Mouse (Mus musculus): ENCODE data around the gene Ctrc. TPM values are rescaled to one million over a fixed set of nuclear protein-coding genes. Genes with fewer than 3 reads are reported as not detected.

The Ctrc gene
- polyA plus RNA-seq, 1 experiment, result not detected

DNA sequence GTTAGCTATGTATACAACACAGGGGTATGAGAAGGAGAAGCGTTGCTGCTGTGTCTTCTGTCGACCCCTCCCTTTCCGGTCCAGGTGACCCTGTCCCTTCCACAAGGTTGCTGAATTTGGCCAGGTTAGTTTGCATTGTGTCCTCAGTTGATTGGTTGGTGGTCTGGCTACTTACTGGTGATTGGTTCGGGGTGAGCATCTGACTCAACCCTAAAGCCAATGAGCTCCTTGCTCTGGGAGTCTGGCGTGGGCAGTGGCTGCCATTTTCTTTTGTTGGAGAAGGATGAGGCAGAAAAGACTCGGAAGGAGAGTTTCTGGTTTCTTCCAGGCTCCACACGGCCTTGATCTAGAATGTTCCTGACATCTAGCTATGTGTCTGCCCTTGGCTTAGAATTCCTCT lies 26.8 kb downstream of the Ctrc start:
- DNase-seq (ENCODE audit: low spot score), result no peak

DNA sequence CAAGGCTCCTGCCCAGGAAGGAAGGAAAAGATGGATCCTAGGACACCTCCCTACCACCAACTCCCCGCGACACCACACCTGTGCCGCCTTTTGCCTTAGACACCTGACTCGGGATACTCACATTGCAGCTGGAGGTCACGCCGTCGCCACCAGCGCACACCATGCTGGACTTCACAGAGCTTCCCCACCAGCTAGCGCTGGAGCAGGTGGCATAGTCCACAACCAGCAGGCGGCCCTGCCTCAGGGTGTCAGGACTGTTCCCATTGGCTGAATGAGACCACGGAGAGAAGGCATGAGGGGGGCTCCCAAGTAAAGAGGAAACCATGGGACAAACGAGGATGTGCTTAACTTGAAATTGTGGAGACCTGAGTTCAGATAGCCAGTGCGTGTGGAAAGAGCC lies 27.3 kb downstream of the Ctrc start:
- DNase-seq (ENCODE audit: low spot score), result no peak

DNA sequence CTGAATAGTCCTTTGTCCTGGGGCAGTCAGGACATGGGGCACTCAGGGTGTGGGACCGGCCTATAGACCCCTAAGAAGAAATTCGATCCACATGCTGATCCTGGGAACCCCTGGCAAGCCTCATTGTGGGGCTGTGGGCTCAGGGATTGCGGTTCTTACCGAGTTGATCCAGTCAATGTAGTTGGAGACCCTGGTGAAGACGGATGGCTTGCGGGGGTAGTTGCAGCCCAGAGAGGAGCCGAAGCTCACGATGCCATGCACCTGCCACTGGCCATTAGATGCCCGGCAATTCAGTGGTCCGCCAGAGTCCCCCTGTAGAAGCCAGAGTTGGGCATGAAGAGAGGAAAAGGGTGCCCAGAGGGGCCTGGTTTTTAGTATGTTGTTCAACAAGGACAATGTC lies 28.5 kb downstream of the Ctrc start:
- DNase-seq (ENCODE audit: low spot score), result no peak

DNA sequence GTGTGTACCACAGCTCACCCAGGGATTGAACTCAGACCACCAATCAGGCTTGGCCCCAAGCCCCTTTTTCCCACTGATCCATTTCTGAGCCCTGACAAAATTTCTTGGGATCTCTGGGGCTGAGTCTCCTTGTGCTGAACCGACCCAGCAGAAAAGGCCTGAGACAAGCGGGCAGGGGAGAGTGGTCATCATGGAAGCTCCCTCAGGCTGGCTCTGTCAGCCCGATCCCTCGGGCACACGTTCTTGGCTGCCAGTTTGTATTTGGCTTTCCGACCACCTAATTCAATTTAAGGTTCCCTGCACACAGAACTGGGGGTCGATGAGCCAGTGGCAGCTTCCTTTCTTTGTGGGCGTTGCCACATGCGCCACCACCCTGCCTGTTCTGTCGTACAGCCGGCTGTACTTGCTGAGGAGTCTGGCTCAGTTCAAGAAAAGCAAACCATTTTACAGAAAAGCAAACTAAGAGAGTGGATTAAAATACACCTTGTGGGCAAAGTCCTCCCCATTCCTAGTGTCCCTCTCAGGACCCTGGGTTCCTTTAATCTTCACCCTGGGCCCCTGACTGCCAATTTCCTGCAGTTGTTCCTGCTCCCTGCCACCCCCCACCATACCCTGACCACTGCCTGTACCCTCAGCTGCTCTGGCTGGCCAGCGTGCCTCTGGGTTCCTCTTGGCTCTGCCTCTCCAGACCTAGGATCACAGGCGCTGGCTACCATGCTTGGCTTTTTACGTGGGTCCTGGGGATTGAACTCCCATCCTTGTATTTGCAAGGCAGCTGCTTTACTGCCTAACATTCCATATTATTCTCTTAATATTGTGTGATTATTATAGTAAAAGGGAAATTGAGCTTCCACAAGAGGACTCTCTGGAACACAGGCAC lies 29.1 kb downstream of the Ctrc start:
- no peak for DNase-seq (ENCODE audit: low spot score)

DNA sequence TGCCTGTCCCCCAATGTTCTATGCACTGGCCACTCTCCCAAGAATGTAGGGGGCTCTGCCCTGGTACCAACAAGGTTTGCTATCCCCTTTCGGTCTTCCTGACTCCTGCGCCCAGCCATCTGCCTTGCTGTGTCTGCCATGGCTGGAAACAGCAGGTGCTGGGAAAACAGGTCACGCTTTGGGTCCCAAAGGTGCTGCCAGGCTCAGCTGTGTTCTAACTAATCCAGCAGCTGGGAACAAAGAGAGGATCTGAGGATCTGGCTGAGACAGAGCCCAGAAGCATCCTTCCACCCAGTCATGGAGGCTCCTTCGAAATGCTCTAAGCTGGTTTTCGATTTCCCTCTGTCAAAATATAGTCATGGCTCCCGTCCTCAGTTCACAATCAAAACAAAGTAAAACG lies 29.9 kb downstream of the Ctrc start:
- no peak for DNase-seq (ENCODE audit: low spot score)

DNA sequence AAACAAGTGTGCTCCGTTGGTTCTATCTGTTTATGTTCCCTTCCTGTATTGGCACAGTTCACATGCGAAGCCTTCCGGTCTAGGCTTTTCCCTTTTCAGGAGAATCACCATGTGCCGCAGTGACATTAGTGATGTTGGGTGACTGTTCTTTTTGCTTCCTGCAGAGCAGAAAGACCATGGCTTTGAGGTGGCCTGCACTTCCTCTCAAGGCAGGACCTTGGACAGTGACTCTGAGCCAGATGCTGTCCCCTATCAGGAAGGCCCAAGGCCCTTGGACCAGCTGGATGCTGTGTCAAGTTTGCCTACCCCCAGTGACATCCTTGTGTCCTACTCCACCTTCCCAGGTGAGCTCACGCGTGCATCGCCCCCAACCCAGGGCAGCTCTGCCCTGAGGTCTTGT lies 34.8 kb downstream of the Ctrc start:
- no peak for DNase-seq (ENCODE audit: low spot score)

GRCm38 (mm10) chr4:141810975-141811374 lies 35.2 kb downstream of the Ctrc start:
- no peak for DNase-seq (ENCODE audit: low spot score)

DNA sequence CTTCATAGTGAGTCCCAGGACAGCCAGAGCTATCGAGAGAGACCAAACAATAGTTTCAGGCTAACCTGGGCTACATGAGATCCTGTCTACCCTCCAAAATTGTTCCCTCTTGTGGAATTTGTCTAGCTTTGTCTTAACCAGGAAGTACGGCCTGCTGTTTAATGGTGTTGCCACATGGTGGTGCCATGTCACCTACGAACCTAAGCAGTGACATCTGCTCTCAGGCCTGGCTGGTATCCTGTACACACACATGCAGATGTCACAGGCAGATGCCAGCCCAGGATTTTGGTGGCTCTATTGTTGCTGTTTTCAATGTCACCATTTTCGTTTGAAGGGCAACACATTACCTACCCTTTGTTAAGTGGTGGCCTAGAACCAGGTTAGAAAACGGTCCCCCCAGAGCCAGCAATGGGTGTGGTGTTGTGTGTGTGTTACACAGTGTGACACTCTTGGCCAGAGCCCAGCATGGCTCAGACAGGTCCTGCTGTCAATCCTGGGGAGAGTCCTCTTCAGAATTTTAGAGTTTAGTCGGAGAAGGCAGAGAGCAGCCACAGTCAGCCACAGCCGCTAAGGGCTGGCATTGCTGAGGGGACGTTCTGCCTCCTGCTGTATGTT lies 36.2 kb downstream of the Ctrc start:
- DNase-seq (ENCODE audit: low spot score), result no peak

DNA sequence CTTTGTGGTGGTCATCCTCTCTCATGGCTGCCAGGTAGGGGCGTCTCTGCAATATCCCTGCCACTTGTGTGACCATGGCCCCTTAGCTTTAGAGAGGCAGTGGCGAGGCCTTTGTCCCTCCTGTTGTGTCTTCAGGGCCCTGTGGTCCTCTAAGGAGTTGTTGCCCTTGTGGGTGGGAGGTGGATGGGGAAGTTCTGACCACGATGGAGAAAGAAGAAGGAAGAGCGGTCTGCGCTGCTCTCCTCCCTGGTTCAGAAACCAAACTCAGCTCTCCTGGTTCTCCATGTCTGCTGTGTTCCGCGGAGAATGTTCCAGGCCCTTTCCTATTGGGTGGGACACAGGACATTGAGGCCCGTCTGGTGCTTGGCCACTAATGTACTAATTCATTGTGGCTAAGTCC lies 40.3 kb downstream of the Ctrc start:
- no peak for DNase-seq (ENCODE audit: low spot score)

GRCm38 (mm10) chr4:141804105-141804504 lies 42.1 kb downstream of the Ctrc start:
- no peak for DNase-seq (ENCODE audit: low spot score)

DNA sequence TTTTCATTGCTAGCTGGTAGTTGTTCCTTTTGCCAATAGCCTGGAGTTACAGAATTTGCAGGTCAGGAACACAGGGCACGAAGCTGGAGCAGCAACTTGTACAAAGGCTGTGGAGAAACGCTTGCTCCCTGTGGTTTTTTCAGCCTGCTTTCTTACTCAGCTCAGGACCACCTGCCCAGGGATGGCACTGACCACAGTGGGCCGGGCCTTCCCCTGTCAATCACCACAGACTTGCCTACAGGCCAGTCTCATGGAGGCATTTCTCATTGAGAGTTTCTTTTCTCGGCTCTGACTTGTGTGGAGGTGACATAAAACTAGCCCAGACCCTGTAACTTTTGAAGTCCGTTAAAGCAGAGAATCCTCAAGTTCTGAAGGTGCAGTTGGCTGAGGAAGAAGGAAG lies 48.6 kb downstream of the Ctrc start:
- no peak for DNase-seq (ENCODE audit: low spot score)

- DNase-seq (ENCODE audit: low spot score), result no peak
Observed at GRCm38 (mm10) chr4:141796954-141797353, 49.2 kb downstream of the Ctrc start.

GRCm38 (mm10) chr4:141796356-141796755 lies 49.8 kb downstream of the Ctrc start:
- no peak for DNase-seq (ENCODE audit: low spot score)

DNA sequence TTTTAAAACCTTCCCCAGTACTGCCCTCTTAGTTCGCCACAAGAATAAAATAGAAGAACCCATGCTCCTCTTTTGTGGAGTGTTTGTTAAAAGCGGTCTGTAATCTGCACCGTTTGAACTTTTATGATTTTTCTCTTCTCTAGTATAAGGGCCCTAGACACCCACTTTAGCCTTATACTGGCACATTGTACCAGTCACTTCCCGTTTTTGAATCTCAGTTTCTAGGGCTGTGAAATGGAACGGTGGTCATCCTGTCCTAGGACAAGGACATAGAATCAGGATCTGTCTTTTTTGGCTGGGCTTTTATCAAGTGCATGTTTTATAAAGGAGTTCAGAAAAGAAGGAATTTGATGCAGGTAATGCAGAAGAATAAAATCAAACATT lies 52.0 kb downstream of the Ctrc start:
- DNase-seq (ENCODE audit: low spot score), result no peak

- peak; percentile 92 for DNase-seq (ENCODE audit: low spot score)
Observed at GRCm38 (mm10) chr4:141793282-141794151, 52.6 kb downstream of the Ctrc start, which contains the start of gene Casp9. Casp9 (plus strand) TSS chr4:141793612.

GRCm38 (mm10) chr4:141792554-141793281 lies 53.4 kb downstream of the Ctrc start:
- DNase-seq (ENCODE audit: low spot score), result no peak

DNA sequence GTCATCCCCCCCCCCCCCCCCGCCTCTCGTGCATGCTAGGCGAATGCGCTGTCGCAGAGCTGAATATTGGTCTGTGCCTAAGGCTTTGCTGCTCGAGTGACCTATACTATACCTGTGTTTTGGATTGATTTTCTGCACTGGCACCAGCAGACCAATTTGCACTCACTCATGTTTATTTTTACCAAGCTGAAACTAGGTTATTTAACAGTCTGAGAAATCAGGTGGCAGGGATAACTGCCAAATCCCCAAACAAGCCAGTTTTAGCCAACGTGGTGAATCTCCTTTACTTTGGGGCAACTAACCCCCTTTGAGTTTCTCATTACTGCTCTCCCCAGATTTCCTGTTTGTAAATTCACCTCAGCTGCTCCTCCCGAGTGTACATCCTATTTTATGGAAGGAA lies 54.2 kb downstream of the Ctrc start:
- DNase-seq (ENCODE audit: low spot score), result no peak

DNA sequence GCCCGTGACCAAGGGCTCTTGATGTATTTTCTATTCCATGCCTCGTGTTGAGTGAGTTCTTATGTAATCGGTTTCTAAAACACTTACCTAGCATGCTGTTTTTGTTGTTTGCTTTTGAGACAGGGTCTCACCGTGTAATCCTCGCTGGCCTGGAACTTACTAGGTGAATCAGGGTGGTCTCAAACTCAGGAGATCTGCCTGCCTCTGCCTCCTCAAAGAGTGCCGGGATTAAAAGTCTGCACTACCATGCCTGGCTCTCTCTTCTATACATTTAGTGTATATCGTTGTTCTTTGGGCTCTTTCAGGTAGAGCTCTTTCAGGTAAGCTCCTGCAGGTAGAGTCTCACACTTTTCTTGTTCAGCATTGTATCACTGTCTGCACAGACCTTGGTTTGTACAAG lies 54.7 kb downstream of the Ctrc start:
- DNase-seq (ENCODE audit: low spot score), result no peak

DNA sequence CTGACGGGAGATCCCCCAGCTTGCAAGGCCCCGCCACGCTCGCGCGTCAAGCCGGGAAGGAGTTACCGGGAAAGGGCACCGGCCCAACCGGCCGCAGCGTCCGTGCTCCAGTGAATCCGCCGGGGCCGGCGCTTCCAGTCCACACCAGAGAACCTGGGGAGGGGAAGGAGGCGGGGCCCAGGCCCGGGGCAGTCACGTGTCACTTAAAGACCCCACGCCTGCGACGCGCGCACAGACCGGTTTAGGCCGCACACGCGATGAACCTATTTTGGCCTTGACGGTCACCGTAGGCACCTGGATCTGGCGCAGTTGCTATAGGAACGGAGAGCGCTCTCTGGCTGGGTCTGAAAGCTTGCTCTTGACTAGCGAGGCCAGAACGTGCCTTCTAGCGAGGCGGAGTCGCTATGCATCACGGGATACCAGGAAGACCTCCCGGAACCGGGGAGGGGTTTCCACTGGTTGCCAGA lies 55.6 kb downstream of the Ctrc start, which contains the start of gene Dnajc16:
Dnajc16 (minus strand) TSS at position 408 of the 467 bp plus-strand sequence.
- peak; percentile 94 for DNase-seq (ENCODE audit: low spot score)

- no peak for DNase-seq (ENCODE audit: low spot score)
Observed at GRCm38 (mm10) chr4:141789564-141790218, 56.5 kb downstream of the Ctrc start.

- DNase-seq (ENCODE audit: low spot score), result no peak
Observed at GRCm38 (mm10) chr4:141787462-141787861, 58.7 kb downstream of the Ctrc start.
